Mouse (Mus musculus) midbrain, embryonic 11.5 days (tissue): ENCODE measurements around the gene Scamp3. TPM values are rescaled to one million over a fixed set of nuclear protein-coding genes. Genes with fewer than 3 reads are reported as not detected.
A peak's percentile ranks its signal among the peaks of the same experiment; 100 is the strongest.
"Not testable (repeated sequence)": the region's sequence is repeated elsewhere in the genome, so short reads cannot be mapped to it uniquely, and the experiment has no call there.

Experiments used
- ATAC-seq: fragments of 200-750 bp; cut with Nextera tagmentation; 2 replicates; pipeline ENCODE4 v1.8.0; 2017; ENCODE audit warnings: moderate TSS enrichment, moderate library complexity; ENCODE audit not compliant: low FRiP score
- DNase-seq: peaks from one replicate; pipeline ENCODE4 v3.0.0; 2015; ENCODE audit warnings: low spot score; ENCODE audit errors: missing footprints
- H3K27ac ChIP-seq: fragments of 300-500 bp; sonication (generic); 2 replicates; pipeline ENCODE4 v1.5.1; 2014; ENCODE audit warnings: low read depth, low read length
- H3K27me3 ChIP-seq: fragments of 300-500 bp; sonication (generic); 2 replicates; pipeline ENCODE4 v1.6.1; 2014; ENCODE audit warnings: mild to moderate bottlenecking, low read length, moderate library complexity, mixed read lengths; ENCODE audit not compliant: control insufficient read depth, insufficient read depth
- H3K36me3 ChIP-seq: fragments of 300-500 bp; sonication (generic); 2 replicates; pipeline ENCODE4 v1.6.1; 2014; ENCODE audit warnings: mild to moderate bottlenecking, low read length, moderate library complexity, mixed read lengths; ENCODE audit not compliant: control insufficient read depth, insufficient read depth
- H3K4me1 ChIP-seq: fragments of 300-500 bp; sonication (generic); 2 replicates; pipeline ENCODE4 v1.6.1; 2014; ENCODE audit warnings: low read length; ENCODE audit not compliant: control insufficient read depth, insufficient read depth
- H3K4me2 ChIP-seq: fragments of 300-500 bp; sonication (generic); 2 replicates; pipeline ENCODE4 v1.6.1; 2014; ENCODE audit warnings: mild to moderate bottlenecking, moderate library complexity
- H3K4me3 ChIP-seq: fragments of 300-500 bp; sonication (generic); 2 replicates; pipeline ENCODE4 v1.5.1; 2014; ENCODE audit warnings: low read depth, low read length
- H3K9ac ChIP-seq: fragments of 300-500 bp; sonication (generic); 2 replicates; pipeline ENCODE4 v1.6.1; 2014; ENCODE audit warnings: low read length
- H3K9me3 ChIP-seq: fragments of 300-500 bp; sonication (generic); 2 replicates; pipeline ENCODE4 v1.6.1; 2016; ENCODE audit warnings: low read length; ENCODE audit not compliant: control insufficient read depth
- WGBS: fragments of 180-500 bp; shearing (Covaris S2); extraction: QIAGEN DNeasy Blood & Tissue Kit; methylation state at CpG from one replicate; pipeline ENCODE4 v1.1.7; 2014; 5-methylcytosine and 5-hydroxymethylcytosine counted together
- polyA plus RNA-seq: library from polyadenylated mRNA; unstranded; fragments of >200 nt; fragmentation: Nextera tagmentation; extraction: Ambion mirVana; gene quantifications from 2 replicates; pipeline ENCODE4 v1.2.1, GENCODE M21; 2014

The Scamp3 gene
- polyA plus RNA-seq, 1 experiment from 2014 or later, result 74.4 TPM

- peak; percentile 99 for DNase-seq
- peak; percentile 89 for ATAC-seq
- no peaks in the 10 kb centered on the region for H3K9me3 ChIP-seq
- peaks cover 29% of the 10 kb centered on the region for H3K4me1 ChIP-seq
- under 1% methylated on average over 67 of the region's 69 CpGs for WGBS
- H3K27me3 ChIP-seq, result no peaks in the 10 kb centered on the region
- peak overlapping the region; percentile 98 for H3K27ac ChIP-seq
- peak overlapping the region; percentile 72 for H3K9ac ChIP-seq
- H3K36me3 ChIP-seq, result peaks cover 5% of the 10 kb centered on the region
- H3K4me3 ChIP-seq, result peak overlapping the region; percentile 81
- peak overlapping the region; percentile 82 for H3K4me2 ChIP-seq
These were observed 36.7 kb downstream of the Scamp3 start for GRCm38 (mm10) chr3:89213803-89214530.

GRCm38 (mm10) chr3:89214681-89215411 is 37.6 kb downstream of the Scamp3 start, which contains the start of gene Thbs3:
Thbs3 (plus strand) TSS chr3:89215180.
- no peaks in the 10 kb centered on the region for H3K27me3 ChIP-seq
- peaks cover 33% of the 10 kb centered on the region for H3K4me1 ChIP-seq
- peak within 1 kb of the TSS; percentile 81 for H3K4me3 ChIP-seq
- H3K9ac ChIP-seq, result peak within 1 kb of the TSS; percentile 72
- H3K9me3 ChIP-seq, result no peaks in the 10 kb centered on the region
- no peaks in the 10 kb centered on the region; the same call in 1 of the 2 replicates for H3K36me3 ChIP-seq
- WGBS, result under 1% methylated on average over 18 of the region's 19 CpGs
- peak within 1 kb of the TSS; percentile 98 for H3K27ac ChIP-seq
- peak; percentile 22; the same call in 1 of the 2 replicates for ATAC-seq
- peak within 1 kb of the TSS; percentile 82 for H3K4me2 ChIP-seq
- DNase-seq, result peak; percentile 96

- no peaks in the 10 kb centered on the region for H3K9me3 ChIP-seq
- peaks cover 33% of the 10 kb centered on the region for H3K4me1 ChIP-seq
- no peaks in the 10 kb centered on the region for H3K27me3 ChIP-seq
- 0% methylated on average over 6 of the region's 6 CpGs for WGBS
- no peaks in the 10 kb centered on the region; the same call in 1 of the 2 replicates for H3K36me3 ChIP-seq
- peak overlapping the region; percentile 82 for H3K4me2 ChIP-seq
- H3K27ac ChIP-seq, result peak overlapping the region; percentile 98
- DNase-seq (peak; percentile 98), ATAC-seq (peak; percentile 36)
- H3K9ac ChIP-seq, result peak overlapping the region; percentile 72
- H3K4me3 ChIP-seq, result peak overlapping the region; percentile 81
These were observed 38.6 kb downstream of the Scamp3 start for GRCm38 (mm10) chr3:89215853-89216252.

GRCm38 (mm10) chr3:89216407-89216806 is 39.1 kb downstream of the Scamp3 start:
- ATAC-seq, DNase-seq, H3K27me3 ChIP-seq, H3K27ac ChIP-seq, H3K9me3 ChIP-seq, H3K4me3 ChIP-seq, H3K36me3 ChIP-seq: not testable (repeated sequence)
- WGBS, result 77% methylated on average over 7 of the region's 7 CpGs
- peak overlapping the region; percentile 72; the same call in 1 of the 2 replicates for H3K9ac ChIP-seq
- peaks cover 36% of the 10 kb centered on the region for H3K4me1 ChIP-seq
- H3K4me2 ChIP-seq, result peak overlapping the region; percentile 82

- Histone ChIP-seq H3K27ac (no peak overlapping the region; the same call in 1 of the 2 replicates), H3K9me3 (no peaks in the 10 kb centered on the region), H3K36me3 (peaks cover 5% of the 10 kb centered on the region; the same call in 1 of the 2 replicates), H3K4me1 (peaks cover 43% of the 10 kb centered on the region), H3K4me3 (no peak overlapping the region), H3K4me2 (no peak overlapping the region), H3K27me3 (no peaks in the 10 kb centered on the region), H3K9ac (no peak overlapping the region)
- DNase-seq (no peak), ATAC-seq (no peak)
- 85% methylated on average over 1 of the region's 1 CpGs for WGBS
These were observed 41.0 kb downstream of the Scamp3 start for GRCm38 (mm10) chr3:89218271-89218670.

GRCm38 (mm10) chr3:89219546-89219945 is 42.3 kb downstream of the Scamp3 start:
- peaks cover 54% of the 10 kb centered on the region for H3K4me1 ChIP-seq
- no peaks in the 10 kb centered on the region for H3K27me3 ChIP-seq
- 50% methylated on average over 8 of the region's 8 CpGs for WGBS
- ATAC-seq, result no peak
- H3K9ac ChIP-seq, result no peak overlapping the region; the same call in 1 of the 2 replicates
- no peak overlapping the region for H3K4me2 ChIP-seq
- DNase-seq, result no peak
- H3K36me3 ChIP-seq, result peaks cover 9% of the 10 kb centered on the region; the same call in 1 of the 2 replicates
- H3K27ac ChIP-seq, result peak overlapping the region; percentile 32; the same call in 1 of the 2 replicates
- H3K9me3 ChIP-seq, result no peaks in the 10 kb centered on the region
- no peak overlapping the region for H3K4me3 ChIP-seq

GRCm38 (mm10) chr3:89221167-89221566 is 43.9 kb downstream of the Scamp3 start:
- Histone ChIP-seq H3K4me2 (no peak overlapping the region), H3K4me3 (no peak overlapping the region), H3K9me3 (no peaks in the 10 kb centered on the region), H3K4me1 (peaks cover 47% of the 10 kb centered on the region), H3K27ac (no peak overlapping the region; the same call in 1 of the 2 replicates), H3K27me3 (no peaks in the 10 kb centered on the region), H3K9ac (no peak overlapping the region), H3K36me3 (peaks cover 9% of the 10 kb centered on the region; the same call in 1 of the 2 replicates)
- WGBS, result 80% methylated on average over 5 of the region's 5 CpGs
- no peak for DNase-seq
- ATAC-seq, result no peak

GRCm38 (mm10) chr3:89224796-89225195 is 47.5 kb downstream of the Scamp3 start:
- Histone ChIP-seq H3K4me3 (peak overlapping the region; percentile 63), H3K27me3 (no peaks in the 10 kb centered on the region), H3K36me3 (peaks cover 9% of the 10 kb centered on the region; the same call in 1 of the 2 replicates), H3K9ac (peak overlapping the region; percentile 93), H3K4me1 (peaks cover 46% of the 10 kb centered on the region), H3K27ac (peak overlapping the region; percentile 89), H3K4me2 (peak overlapping the region; percentile 83), H3K9me3 (no peaks in the 10 kb centered on the region)
- 33% methylated on average over 11 of the region's 11 CpGs for WGBS
- DNase-seq (peak; percentile 89), ATAC-seq (no peak)
